Mouse (Mus musculus) embryo, embryonic 10.5 days (tissue): ENCODE measurements around the gene Bex4.

Experiments used
- DNase-seq: peaks from one replicate; pipeline ENCODE4 v3.0.0-alpha.2; 2015; ENCODE audit warnings: low spot score

Bex4 gene

DNA sequence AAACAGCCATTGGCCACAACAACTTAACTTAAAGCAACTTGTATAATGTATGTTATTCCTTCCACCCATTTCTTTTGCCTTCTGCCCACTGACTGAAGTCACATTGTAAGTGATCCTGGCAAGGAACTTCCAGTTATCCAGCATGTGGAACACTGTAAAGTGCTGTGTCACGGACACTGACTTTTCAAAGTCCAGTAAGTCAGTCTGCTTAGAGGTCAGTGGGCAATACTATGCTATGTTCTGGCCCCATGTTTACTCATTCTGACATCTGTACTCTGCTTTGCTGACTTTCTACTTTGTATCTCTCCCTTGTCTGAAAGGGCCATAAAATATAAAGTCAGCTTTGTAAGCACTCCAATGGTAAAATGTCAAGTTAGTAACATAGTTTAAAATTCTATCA is 44.3 kb downstream of the Bex4 start:
- DNase-seq = no peak
